Mouse (Mus musculus) left cerebral cortex, adult 11 months (tissue): ENCODE data around the gene Esf1.
"Not testable (repeated sequence)": the region's sequence is repeated elsewhere in the genome, so short reads cannot be mapped to it uniquely, and the experiment has no call there.

ENCODE experiments used
- DNase-seq: peaks from one replicate; pipeline ENCODE4 v3.0.0; 2022; ENCODE audit warnings: low spot score

Esf1 gene

GRCm38 (mm10) chr2:140170127-140170802, at the start of gene Esf1, which contains the start of gene Ndufaf5:
TSS of gene Esf1 (minus strand) at chr2:140170564.
TSS of gene Ndufaf5 (plus strand) at chr2:140170649.
- peak; percentile 93 for DNase-seq

- DNase-seq: no peak
Measured at GRCm38 (mm10) chr2:140215965-140216364, 45.6 kb upstream of the Esf1 start.

- no peak for DNase-seq
Measured at GRCm38 (mm10) chr2:140215415-140215814, 45.1 kb upstream of the Esf1 start.

DNA sequence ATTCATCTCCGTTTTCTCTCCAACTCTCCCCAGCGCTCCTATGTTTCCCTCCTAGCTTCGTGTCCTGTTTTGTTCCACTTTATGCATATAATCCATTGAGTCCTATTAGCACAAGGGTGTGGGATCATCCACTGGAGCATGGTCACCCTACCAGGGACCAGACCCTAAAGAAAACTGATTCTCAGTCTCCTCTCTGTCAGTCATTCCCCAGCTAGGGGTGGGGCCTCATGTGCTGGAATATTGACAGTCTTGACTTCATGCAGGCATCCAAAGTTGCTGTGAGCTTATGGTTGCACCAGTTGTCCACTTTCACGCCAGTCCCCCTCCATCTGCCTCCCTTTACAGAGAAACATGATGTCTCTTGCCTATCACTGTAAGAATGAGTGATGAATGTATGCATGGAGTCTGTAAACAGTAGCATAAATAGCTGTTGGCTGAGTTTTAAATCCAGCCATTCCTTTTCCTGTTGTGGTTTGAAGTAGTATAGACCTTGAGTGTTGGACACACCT, 44.2 kb upstream of the Esf1 start:
- no peak for DNase-seq

DNA sequence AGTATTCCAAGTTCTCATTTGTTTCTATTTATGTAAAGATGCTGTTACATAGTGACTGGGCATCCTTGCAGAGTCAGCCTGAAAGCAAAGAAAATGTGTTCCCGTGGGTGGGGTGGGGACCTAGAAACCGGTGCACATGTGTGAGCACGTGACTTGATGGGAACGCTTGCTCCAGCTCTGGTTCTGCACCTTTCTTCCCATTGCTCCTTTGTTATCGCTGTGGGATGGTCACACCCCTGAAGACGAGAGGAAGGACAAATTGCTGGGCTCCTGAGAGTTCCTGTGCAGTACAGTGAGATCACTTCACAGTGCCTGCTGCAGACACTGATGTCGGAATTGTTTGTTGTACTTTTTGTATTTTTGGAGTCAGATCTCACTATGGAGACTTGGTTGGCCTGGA, 33.4 kb upstream of the Esf1 start:
- no peak for DNase-seq

DNA sequence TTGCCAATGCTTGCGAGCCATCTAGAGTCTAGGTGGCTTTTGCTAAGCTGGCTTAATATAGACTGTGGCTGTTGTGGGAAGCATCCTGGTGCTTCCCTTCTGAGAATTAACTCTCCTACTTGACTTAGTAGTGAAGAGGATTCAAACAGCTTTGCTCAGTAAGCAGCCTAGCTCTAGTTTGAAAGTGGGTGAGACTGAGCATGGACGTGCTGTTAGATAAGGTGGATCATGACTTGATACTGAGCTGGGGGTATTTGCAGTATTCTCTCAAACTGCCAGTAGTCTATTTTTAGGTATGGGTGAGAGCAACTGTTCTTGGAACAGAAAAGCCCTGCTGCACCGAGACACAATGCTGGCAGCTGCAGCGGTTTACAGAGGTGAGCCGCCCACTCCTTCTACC, 32.2 kb upstream of the Esf1 start:
- DNase-seq: peak; percentile 24

DNA sequence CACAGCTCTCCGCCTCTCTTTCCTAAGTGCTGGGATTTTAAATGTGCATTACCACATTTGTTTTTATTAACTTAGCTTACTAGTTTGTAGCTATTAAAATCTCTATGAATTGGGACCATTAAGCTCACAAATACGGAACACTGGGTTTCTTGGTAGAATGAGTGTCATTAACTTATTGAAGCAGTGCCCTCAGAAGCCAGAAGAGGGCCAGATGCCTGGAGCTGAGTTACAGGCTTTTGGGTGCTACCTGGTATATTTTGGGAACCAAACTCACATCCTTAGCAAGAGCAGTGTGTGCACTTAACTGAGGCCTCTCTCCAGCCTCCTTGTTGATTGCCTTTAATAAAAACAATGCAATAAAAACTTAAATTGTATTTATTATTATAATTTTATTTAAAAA, 30.3 kb upstream of the Esf1 start:
- no peak for DNase-seq

GRCm38 (mm10) chr2:140185685-140186210, 15.4 kb upstream of the Esf1 start:
- not testable (repeated sequence) for DNase-seq

DNA sequence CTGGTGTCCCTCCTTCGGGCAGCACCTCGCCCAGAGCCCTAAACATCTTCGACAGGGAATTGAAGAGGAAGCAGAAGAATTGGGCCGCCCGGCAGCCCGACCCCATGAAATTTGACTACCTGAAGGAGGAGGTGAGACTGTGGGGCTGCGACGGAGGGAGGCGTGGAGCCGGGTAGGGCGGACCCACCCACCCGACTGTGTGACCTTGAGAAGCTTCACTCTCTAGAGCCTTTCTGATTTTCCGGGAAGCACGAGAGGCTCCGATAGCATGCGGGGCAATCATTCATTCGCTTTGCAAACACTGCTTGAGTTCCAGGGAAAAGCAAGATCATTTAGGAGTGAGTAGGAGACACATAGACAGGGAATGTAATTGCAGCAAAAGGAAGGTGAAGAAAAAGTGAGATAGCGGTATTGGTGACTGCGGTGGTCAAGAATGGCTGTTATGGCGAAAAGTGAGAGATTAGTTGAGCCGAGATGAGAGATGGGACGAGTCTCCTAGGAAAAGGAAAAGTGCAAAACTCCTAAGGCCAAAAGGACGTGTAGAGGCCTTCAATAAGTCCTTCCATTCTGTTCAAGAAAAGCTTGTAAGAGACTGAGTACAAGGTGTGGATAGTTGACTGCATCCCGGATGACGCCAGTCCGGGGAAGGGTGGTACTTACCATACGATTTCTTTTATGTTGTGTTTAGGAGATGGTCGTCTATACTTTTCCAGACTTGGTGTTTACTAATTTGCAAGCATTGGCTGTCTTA, 614 bp upstream of the Esf1 start:
- no peak for DNase-seq

- no peak for DNase-seq
Measured at GRCm38 (mm10) chr2:140169057-140169456, 1.3 kb downstream of the Esf1 start.

GRCm38 (mm10) chr2:140163351-140163854, 7.0 kb downstream of the Esf1 start:
- DNase-seq: no peak

GRCm38 (mm10) chr2:140159186-140159730, 11.1 kb downstream of the Esf1 start:
- DNase-seq: no peak

GRCm38 (mm10) chr2:140151743-140152142, 18.6 kb downstream of the Esf1 start, which contains the start of gene Gm17374:
TSS of gene Gm17374 (plus strand) at chr2:140152043.
- DNase-seq: not testable (repeated sequence)

DNA sequence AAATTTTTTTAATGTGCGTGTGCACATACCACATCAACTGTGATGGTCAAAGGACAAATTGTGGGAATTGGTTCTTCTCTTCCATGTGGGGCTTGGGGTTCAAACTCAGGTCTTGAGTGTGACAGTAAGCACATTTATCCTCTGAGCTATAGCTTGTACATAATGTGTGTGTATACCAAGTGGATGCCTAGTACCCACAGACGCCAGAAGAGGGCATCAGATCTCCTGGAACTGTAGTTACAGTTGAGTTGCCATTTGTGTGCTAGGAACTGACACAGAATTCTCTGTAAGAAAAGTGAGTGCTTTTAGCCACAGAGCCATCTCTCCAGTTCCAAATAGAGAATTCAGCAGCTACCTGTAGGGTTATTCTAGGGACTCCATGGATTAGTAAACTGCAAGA, 44.8 kb downstream of the Esf1 start:
- DNase-seq: no peak

DNA sequence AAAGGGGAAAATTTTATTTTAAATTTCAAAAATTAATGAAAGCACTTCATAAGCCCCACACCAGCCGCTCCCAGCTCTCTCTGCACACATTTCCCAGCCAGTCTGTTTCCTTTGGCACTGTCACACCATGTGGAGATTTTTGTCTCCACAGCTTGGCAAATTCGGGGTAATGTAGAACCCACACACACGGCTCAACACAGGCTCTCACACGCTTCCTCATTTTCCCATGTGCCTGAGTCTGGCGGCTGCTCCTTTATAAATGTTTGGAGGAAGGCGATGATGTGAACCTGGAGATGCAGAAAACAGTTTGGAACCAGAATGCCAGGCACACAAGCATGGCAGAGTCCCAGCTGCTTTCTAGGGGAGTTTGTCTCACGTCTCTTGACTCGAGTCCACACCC, 56.5 kb downstream of the Esf1 start:
- peak; percentile 17 for DNase-seq

- no peak for DNase-seq
Measured at GRCm38 (mm10) chr2:140108945-140109344, 61.4 kb downstream of the Esf1 start.

DNA sequence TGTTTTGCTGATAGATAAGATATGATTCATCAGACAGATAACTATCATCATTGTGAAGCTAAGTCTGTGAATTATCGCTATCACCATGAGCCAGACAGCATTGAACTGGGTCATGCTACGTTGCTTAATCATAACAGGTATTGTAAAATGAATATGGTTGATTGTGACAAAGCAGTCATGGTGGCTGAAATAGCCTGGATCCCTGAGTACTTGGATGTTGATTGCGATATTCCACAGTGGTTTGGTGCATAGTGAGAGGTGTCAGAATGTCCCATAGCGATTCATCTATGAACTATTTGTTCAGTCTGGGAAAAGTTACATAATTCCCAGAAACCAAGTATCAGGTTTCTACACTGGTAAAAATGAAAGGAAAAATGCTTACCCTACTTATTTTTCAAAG, 62.7 kb downstream of the Esf1 start:
- DNase-seq: no peak

DNA sequence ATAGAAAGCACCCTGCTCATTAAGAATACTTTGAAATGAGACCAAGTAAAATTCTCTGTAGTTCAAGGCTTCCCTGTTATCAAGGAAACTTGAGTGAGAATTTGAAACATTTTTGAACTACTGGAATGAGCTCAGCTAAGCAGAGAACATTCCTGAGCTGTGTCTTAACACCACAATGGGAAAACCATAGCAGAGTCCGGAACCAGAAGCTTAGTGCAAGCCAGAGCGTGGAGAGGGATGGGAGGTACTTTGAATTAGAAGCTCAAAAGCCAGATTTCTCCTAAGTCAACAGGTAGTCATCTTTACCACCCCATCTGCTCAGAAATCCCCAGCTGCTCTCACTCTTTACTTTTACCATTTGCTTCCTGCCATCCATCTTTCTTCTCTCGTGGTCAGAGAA, 65.4 kb downstream of the Esf1 start:
- no peak for DNase-seq

DNA sequence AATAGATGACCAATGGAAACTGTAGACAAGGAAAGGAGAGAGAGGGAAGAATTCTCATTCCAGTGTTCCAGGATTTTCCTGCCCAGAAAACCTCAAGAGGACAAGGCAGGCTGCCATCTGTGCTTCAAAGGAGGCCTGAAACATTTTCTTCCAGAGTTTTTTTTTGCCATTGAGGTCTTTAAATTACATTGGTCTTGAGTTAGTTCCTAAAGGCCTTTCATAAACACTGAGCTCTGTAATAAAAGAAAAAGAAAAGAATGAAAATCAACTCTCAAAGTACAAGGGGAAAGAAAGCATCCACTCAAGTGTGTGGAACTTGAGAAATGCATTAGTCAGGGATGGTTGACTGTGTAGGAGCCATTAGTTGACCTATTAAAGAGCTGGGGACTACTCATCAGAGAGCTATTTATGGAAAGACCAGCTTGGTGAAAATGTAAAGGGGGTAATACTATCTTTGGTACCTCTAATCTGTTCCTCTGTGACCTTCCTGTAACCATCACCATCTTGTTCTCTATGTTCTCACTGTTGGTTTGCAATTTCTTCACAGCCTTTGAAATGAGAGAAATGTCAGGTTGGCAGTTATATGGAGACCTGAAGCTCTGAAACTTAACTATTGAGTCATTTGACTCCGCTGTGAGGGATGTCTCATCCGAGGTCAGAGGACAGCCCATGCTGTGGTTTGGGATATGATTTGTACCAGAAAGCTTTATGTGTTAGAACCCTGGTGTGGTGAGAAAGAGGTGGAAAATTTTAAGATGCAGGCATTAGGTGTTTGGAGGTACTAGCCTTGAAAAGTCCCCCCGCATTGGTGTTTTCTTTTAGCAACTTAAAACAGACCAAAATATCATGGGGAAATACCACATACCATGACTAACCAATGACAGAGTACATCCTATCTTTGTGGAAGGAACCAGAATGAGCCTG, 69.6 kb downstream of the Esf1 start:
- no peak for DNase-seq

GRCm38 (mm10) chr2:140099971-140100370, 70.4 kb downstream of the Esf1 start:
- DNase-seq: no peak

GRCm38 (mm10) chr2:140097131-140097591, 73.2 kb downstream of the Esf1 start:
- DNase-seq: no peak
